Mouse (Mus musculus): ENCODE measurements around the gene Zbp1.

- TF ChIP-seq CTCF (IDR thresholded peaks at IDR 0.05; ENCODE audit: control insufficient read depth, insufficient read depth, insufficient read length) = no peak
- TF ChIP-seq MAX (IDR thresholded peaks at IDR 0.05) = no peak
Measured at GRCm38 (mm10) chr2:173218416-173219141, at the start of gene Zbp1.

Measured in C2C12 (cell line).